Mouse (Mus musculus) CH12.LX (cell line): Measurements from ENCODE around the gene Vmn1r34. TPM values are rescaled to one million over a fixed set of nuclear protein-coding genes. Genes with fewer than 3 reads are reported as not detected.

Experiments used
- DNase-seq: peaks from one replicate; pipeline ENCODE4 v3.0.0-alpha.2; 2013; ENCODE audit errors: extremely low read depth
- H3K27ac ChIP-seq: 2 replicates; pipeline ENCODE4 v1.5.1; 2012; ENCODE audit warnings: low read depth, mild to moderate bottlenecking, control low read depth, moderate library complexity; ENCODE audit not compliant: insufficient read depth
- H3K27me3 ChIP-seq: replicated peaks from 2 replicates; pipeline ENCODE3; 2012; ENCODE audit warnings: inconsistent platforms
- H3K36me3 ChIP-seq, 2 experiments: replicated peaks in 1 of 2; 2 replicates each; pipeline versions ENCODE3 to v1.6.1; 2012; ENCODE audit warnings: inconsistent platforms in 1 of 2, low read length in 1 of 2, mild to moderate bottlenecking in 1 of 2, mixed read lengths in 1 of 2, moderate library complexity in 1 of 2; ENCODE audit not compliant: control insufficient read depth in 1 of 2, insufficient read depth in 1 of 2
- H3K4me1 ChIP-seq, 2 experiments: 2 replicates each; pipeline ENCODE4 v1.6.1; 2012; ENCODE audit warnings: inconsistent platforms in 1 of 2, moderate library complexity in 1 of 2; ENCODE audit not compliant: insufficient read depth in 2 of 2, control insufficient read depth in 1 of 2
- H3K4me2 ChIP-seq: 2 replicates; pipeline ENCODE4 v1.6.1; 2012; ENCODE audit warnings: low read depth, mild to moderate bottlenecking, control low read depth; ENCODE audit not compliant: poor library complexity, insufficient read depth, severe bottlenecking
- H3K4me3 ChIP-seq, 3 experiments: fragments of 150-350 bp in 1 of 3; sonication (generic) in 1 of 3; replicated peaks in 1 of 3; 2 replicates each; pipeline versions ENCODE3 to v1.5.1; 2011 to 2012; ENCODE audit warnings: low read depth in 2 of 3, low read length in 2 of 3, mild to moderate bottlenecking in 2 of 3, moderate library complexity in 2 of 3, control low read depth in 1 of 3, improper control_type of control experiment in 1 of 3, inconsistent platforms in 1 of 3, mixed read lengths in 1 of 3; ENCODE audit not compliant: poor library complexity in 1 of 3
- H3K79me2 ChIP-seq: replicated peaks from 2 replicates; pipeline ENCODE4 v1.6.1; 2012; ENCODE audit warnings: mild to moderate bottlenecking, moderate library complexity; ENCODE audit not compliant: control insufficient read depth, poor library complexity, insufficient read depth, severe bottlenecking; ENCODE audit errors: extremely low read depth
- H3K9ac ChIP-seq: 2 replicates; pipeline ENCODE4 v1.6.1; 2012; ENCODE audit warnings: low read depth, mild to moderate bottlenecking, control low read depth, moderate library complexity; ENCODE audit not compliant: insufficient read depth
- H3K9me3 ChIP-seq: replicated peaks from 2 replicates; pipeline ENCODE3; 2012; ENCODE audit warnings: low read length, inconsistent platforms, mixed read lengths
- BHLHE40 ChIP-seq: IDR thresholded peaks from 2 replicates; pipeline ENCODE4 v1.6.1; 2011; ENCODE audit warnings: mild to moderate bottlenecking, low read depth, low read length, improper control_type of control experiment
- CHD1 ChIP-seq: IDR thresholded peaks from 2 replicates; pipeline ENCODE4 v1.6.1; 2012; ENCODE audit warnings: low read depth, low read length, improper control_type of control experiment, inconsistent platforms
- CHD2 ChIP-seq: IDR thresholded peaks from 2 replicates; pipeline ENCODE4 v1.6.1; 2011; ENCODE audit warnings: low read length, improper control_type of control experiment
- E2F4 ChIP-seq: IDR thresholded peaks from 2 replicates; pipeline ENCODE4 v1.6.1; 2011; ENCODE audit warnings: low read depth, low read length, improper control_type of control experiment; ENCODE audit not compliant: insufficient replicate concordance
- ELF1 ChIP-seq: IDR thresholded peaks from 2 replicates; pipeline ENCODE4 v1.6.1; 2014; ENCODE audit warnings: low read depth, mild to moderate bottlenecking, inconsistent platforms, low read length, improper control_type of control experiment
- EP300 ChIP-seq: IDR thresholded peaks from 2 replicates; pipeline ENCODE4 v1.6.1; 2011; ENCODE audit warnings: low read length, improper control_type of control experiment
- ETS1 ChIP-seq: conservative IDR thresholded peaks from 2 replicates; pipeline ENCODE4 v1.6.1; 2012; ENCODE audit warnings: low read depth, mild to moderate bottlenecking, inconsistent platforms, low read length, improper control_type of control experiment, moderate library complexity
- GABPA ChIP-seq: IDR thresholded peaks from 2 replicates; pipeline ENCODE4 v1.6.1; 2012; ENCODE audit warnings: low read depth, low read length, improper control_type of control experiment, inconsistent platforms; ENCODE audit not compliant: insufficient replicate concordance
- HCFC1 ChIP-seq: IDR thresholded peaks from 2 replicates; pipeline ENCODE4 v1.6.1; 2012; ENCODE audit warnings: low read depth, mild to moderate bottlenecking, inconsistent platforms, low read length, improper control_type of control experiment
- IRF4 ChIP-seq: IDR thresholded peaks from 2 replicates; pipeline ENCODE4 v1.6.1; 2014; ENCODE audit warnings: low read depth, mild to moderate bottlenecking, inconsistent platforms, low read length, improper control_type of control experiment
- KAT2A ChIP-seq: IDR thresholded peaks from 2 replicates; pipeline ENCODE4 v1.6.1; 2012; ENCODE audit warnings: low read length, improper control_type of control experiment, inconsistent platforms; ENCODE audit not compliant: insufficient replicate concordance
- MAFK ChIP-seq: IDR thresholded peaks from 2 replicates; pipeline ENCODE4 v1.6.1; 2011; ENCODE audit warnings: low read length, improper control_type of control experiment; ENCODE audit not compliant: insufficient replicate concordance
- MAX ChIP-seq: IDR thresholded peaks from 2 replicates; pipeline ENCODE4 v1.6.1; 2011; ENCODE audit warnings: low read length, improper control_type of control experiment
- MAZ ChIP-seq: IDR thresholded peaks from 2 replicates; pipeline ENCODE4 v1.6.1; 2012; ENCODE audit warnings: low read depth, mild to moderate bottlenecking, inconsistent platforms, low read length, improper control_type of control experiment, moderate library complexity
- MEF2A ChIP-seq: IDR thresholded peaks from 2 replicates; pipeline ENCODE4 v1.6.1; 2014; ENCODE audit warnings: low read depth, mild to moderate bottlenecking, inconsistent platforms, low read length, improper control_type of control experiment, borderline replicate concordance
- MXI1 ChIP-seq: IDR thresholded peaks from 2 replicates; pipeline ENCODE4 v1.6.1; 2011; ENCODE audit warnings: mild to moderate bottlenecking, low read depth, low read length, improper control_type of control experiment
- MYC ChIP-seq: IDR thresholded peaks from 2 replicates; pipeline ENCODE4 v1.6.1; 2011; ENCODE audit warnings: low read depth, mild to moderate bottlenecking, improper control_type of control experiment, low read length
- NELFE ChIP-seq: IDR thresholded peaks from 2 replicates; pipeline ENCODE4 v1.6.1; 2011; ENCODE audit warnings: low read depth, low read length, improper control_type of control experiment
- PAX5 ChIP-seq: IDR thresholded peaks from 2 replicates; pipeline ENCODE4 v1.6.1; 2012; ENCODE audit warnings: low read length, inconsistent platforms, mixed read lengths
- POLR2AphosphoS2 ChIP-seq: IDR thresholded peaks from 2 replicates; pipeline ENCODE4 v1.6.1; 2011; ENCODE audit warnings: low read depth, low read length, improper control_type of control experiment
- RAD21 ChIP-seq: IDR thresholded peaks from 2 replicates; pipeline ENCODE4 v1.6.1; 2011; ENCODE audit warnings: low read depth, mild to moderate bottlenecking, low read length, improper control_type of control experiment, moderate library complexity
- SIN3A ChIP-seq: IDR thresholded peaks from 2 replicates; pipeline ENCODE4 v1.6.1; 2012; ENCODE audit warnings: low read length, improper control_type of control experiment, inconsistent platforms
- TCF12 ChIP-seq: IDR thresholded peaks from 2 replicates; pipeline ENCODE4 v1.6.1; 2014; ENCODE audit warnings: low read depth, mild to moderate bottlenecking, inconsistent platforms, low read length, improper control_type of control experiment
- USF1 ChIP-seq: IDR thresholded peaks from 2 replicates; pipeline ENCODE4 v1.6.1; 2014; ENCODE audit warnings: low read depth, mild to moderate bottlenecking, inconsistent platforms, low read length, improper control_type of control experiment
- USF2 ChIP-seq: conservative IDR thresholded peaks from 2 replicates; pipeline ENCODE4 v1.6.1; 2011; ENCODE audit warnings: low read depth, low read length, improper control_type of control experiment
- ZKSCAN1 ChIP-seq: IDR thresholded peaks from 2 replicates; pipeline ENCODE4 v1.6.1; 2012; ENCODE audit warnings: low read depth, inconsistent platforms, low read length, improper control_type of control experiment, borderline replicate concordance
- ZMIZ1 ChIP-seq: IDR thresholded peaks from 2 replicates; pipeline ENCODE4 v1.6.1; 2012; ENCODE audit warnings: low read depth, mild to moderate bottlenecking, inconsistent platforms, low read length, improper control_type of control experiment
- dilution Hi-C: fragments of 300-500 bp; cut with MboI; formaldehyde crosslinking; loops from 2 replicates; pipeline ENCODE4 v1.14.3; 2020; ENCODE audit warnings: low sequenced_read_pairs; ENCODE audit not compliant: extremely low pct_unique_long_range_greater_than_20kb, extremely low pct_ligation_motif_present
- in situ Hi-C: fragments of 300-500 bp; cut with MboI; formaldehyde crosslinking; loops from 3 replicates; pipeline ENCODE4 v1.14.3; 2019; ENCODE audit warnings: low sequenced_read_pairs, low pct_ligation_motif_present, low pct_unique_long_range_greater_than_20kb, mixed read lengths
- polyA plus RNA-seq: library from polyadenylated mRNA; unstranded; fragments of >175 nt; gene quantifications from 2 replicates; pipeline ENCODE4 v1.2.1, GENCODE M21; 2012; ENCODE audit warnings: low read depth; ENCODE audit not compliant: insufficient read length
- total RNA-seq, 2 experiments: library from RNA; depleted of rRNA; stranded (reverse); fragments of 300-350 nt in 1 of 2; fragments of >200 nt in 1 of 2; gene quantifications; 2 replicates each; pipeline ENCODE4 v1.2.3; 2012 to 2014

Gene Vmn1r34
- total and polyA plus RNA-seq, 3 experiments, result not detected

DNA sequence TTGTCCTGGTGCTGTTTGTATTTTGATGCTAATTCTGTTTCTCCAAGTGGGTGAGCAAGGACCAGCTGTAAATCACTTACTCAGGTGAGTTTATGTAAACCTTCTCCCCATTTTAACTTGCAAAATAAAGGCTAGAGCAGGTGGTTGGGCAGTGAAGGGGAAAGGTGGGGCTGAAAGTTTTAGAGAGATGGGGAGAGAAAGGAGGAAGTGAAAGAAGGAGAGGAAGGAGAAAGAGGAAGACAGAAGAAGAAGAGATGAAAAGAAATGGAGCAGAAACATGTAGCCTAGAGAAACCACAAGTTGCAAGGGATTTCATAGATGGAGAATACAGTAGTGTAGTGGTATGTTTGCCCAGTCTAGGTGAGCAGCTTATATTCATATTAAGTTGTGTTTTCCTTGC is 47.9 kb downstream of the Vmn1r34 start:
- in situ Hi-C loops, result no loop called here
- Histone ChIP-seq H3K4me2 (no peak overlapping the region), H3K27me3 (no peaks in the 10 kb centered on the region), H3K4me1 (no peaks in the 10 kb centered on the region), H3K9me3 (no peaks in the 10 kb centered on the region), H3K27ac (no peak overlapping the region), H3K36me3 (no peaks in the 10 kb centered on the region), H3K4me3 (no peak overlapping the region), H3K79me2 (no peaks in the 10 kb centered on the region), H3K9ac (no peak overlapping the region)
- peak; percentile 51 for DNase-seq
- dilution Hi-C loops, result no loop called here
- no peak for TF ChIP-seq MAX
- no peak for TF ChIP-seq MYC
- no peak for TF ChIP-seq ELF1
- TF ChIP-seq BHLHE40, result 0 out of 2 replicates have a peak, but pooled peaks have one; percentile 24
- no peak for TF ChIP-seq PAX5
- TF ChIP-seq SIN3A, result no peak
- TF ChIP-seq NELFE, result no peak
- no peak for TF ChIP-seq USF2
- no peak for TF ChIP-seq POLR2AphosphoS2
- TF ChIP-seq CHD1, result no peak
- TF ChIP-seq GABPA, result no peak
- no peak for TF ChIP-seq MEF2A
- TF ChIP-seq MAZ, result no peak
- TF ChIP-seq CHD2, result no peak
- TF ChIP-seq USF1, result no peak
- no peak for TF ChIP-seq TCF12
- no peak for TF ChIP-seq KAT2A
- TF ChIP-seq HCFC1, result no peak
- no peak for TF ChIP-seq MAFK
- peak; percentile 44; the same call in 1 of the 2 replicates for TF ChIP-seq IRF4
- TF ChIP-seq EP300, result peak; percentile 87
- no peak for TF ChIP-seq E2F4
- TF ChIP-seq RAD21, result no peak
- no peak for TF ChIP-seq MXI1
- TF ChIP-seq ETS1, result no peak
- TF ChIP-seq ZKSCAN1, result no peak
- no peak for TF ChIP-seq ZMIZ1

Other genes starting within 250 kb of the Vmn1r34 start
- 54.3 and 68.5 TPM in 2 replicates for gene Mad2l1, start 108.5 kb downstream of the Vmn1r34 start, total RNA-seq (2012; rRNA removed)
- gene Mad2l1, start 108.5 kb downstream of the Vmn1r34 start, total RNA-seq (2014; rRNA removed), result 160 and 168 TPM in 2 replicates
- 128 and 131 TPM in 2 replicates for gene Mad2l1, start 108.5 kb downstream of the Vmn1r34 start, polyA plus RNA-seq
- gene Vmn1r32, start 83.8 kb downstream of the Vmn1r34 start, total RNA-seq (2012; rRNA removed), result not detected in 2 replicates
- gene Vmn1r32, start 83.8 kb downstream of the Vmn1r34 start, total RNA-seq (2014; rRNA removed), result not detected in 2 replicates
- 0.10 and 0.14 TPM in 2 replicates for gene Vmn1r32, start 83.8 kb downstream of the Vmn1r34 start, polyA plus RNA-seq
- gene Vmn1r33, start 25.6 kb downstream of the Vmn1r34 start, total RNA-seq (2012; rRNA removed), result not detected in 2 replicates
- gene Vmn1r33, start 25.6 kb downstream of the Vmn1r34 start, total RNA-seq (2014; rRNA removed), result not detected in 2 replicates
- gene Vmn1r33, start 25.6 kb downstream of the Vmn1r34 start, polyA plus RNA-seq, result not detected in 2 replicates
- not detected in 2 replicates for gene Vmn1r35, start 42.0 kb upstream of the Vmn1r34 start, total RNA-seq (2012; rRNA removed)
- not detected in 2 replicates for gene Vmn1r35, start 42.0 kb upstream of the Vmn1r34 start, total RNA-seq (2014; rRNA removed)
- not detected in 2 replicates for gene Vmn1r35, start 42.0 kb upstream of the Vmn1r34 start, polyA plus RNA-seq
- not detected in 2 replicates for gene Vmn1r36, start 75.3 kb upstream of the Vmn1r34 start, total RNA-seq (2012; rRNA removed)
- gene Vmn1r36, start 75.3 kb upstream of the Vmn1r34 start, total RNA-seq (2014; rRNA removed), result not detected in 2 replicates
- gene Vmn1r36, start 75.3 kb upstream of the Vmn1r34 start, polyA plus RNA-seq, result not detected in 2 replicates
- gene Vmn1r37, start 85.5 kb upstream of the Vmn1r34 start, total RNA-seq (2012; rRNA removed), result not detected in 2 replicates
- not detected in 2 replicates for gene Vmn1r37, start 85.5 kb upstream of the Vmn1r34 start, total RNA-seq (2014; rRNA removed)
- not detected in 2 replicates for gene Vmn1r37, start 85.5 kb upstream of the Vmn1r34 start, polyA plus RNA-seq
- not detected in 2 replicates for gene Vmn1r38, start 138.7 kb upstream of the Vmn1r34 start, total RNA-seq (2012; rRNA removed)
- not detected in 2 replicates for gene Vmn1r38, start 138.7 kb upstream of the Vmn1r34 start, total RNA-seq (2014; rRNA removed)
- gene Vmn1r38, start 138.7 kb upstream of the Vmn1r34 start, polyA plus RNA-seq, result not detected in 2 replicates
- not detected in 2 replicates for gene Vmn1r39, start 166.7 kb upstream of the Vmn1r34 start, total RNA-seq (2012; rRNA removed)
- not detected in 2 replicates for gene Vmn1r39, start 166.7 kb upstream of the Vmn1r34 start, total RNA-seq (2014; rRNA removed)
- gene Vmn1r39, start 166.7 kb upstream of the Vmn1r34 start, polyA plus RNA-seq, result not detected in 2 replicates